Mouse (Mus musculus): ENCODE measurements at regions not wholly inside any gene's neighbourhood (a gene's known extent, or its start where the extent isn't known, plus 50 kb on each side); places are given as distances from the start of the nearest gene placed in this dataset.
A peak's percentile ranks its signal among the peaks of the same experiment; 100 is the strongest.

GRCm38 (mm10) chr9:100194604-100195444, 291.8 kb downstream of the Il20rb start:
- no peak for DNase-seq

GRCm38 (mm10) chr9:100194158-100194557, 292.4 kb downstream of the Il20rb start:
- no peak for DNase-seq

DNA sequence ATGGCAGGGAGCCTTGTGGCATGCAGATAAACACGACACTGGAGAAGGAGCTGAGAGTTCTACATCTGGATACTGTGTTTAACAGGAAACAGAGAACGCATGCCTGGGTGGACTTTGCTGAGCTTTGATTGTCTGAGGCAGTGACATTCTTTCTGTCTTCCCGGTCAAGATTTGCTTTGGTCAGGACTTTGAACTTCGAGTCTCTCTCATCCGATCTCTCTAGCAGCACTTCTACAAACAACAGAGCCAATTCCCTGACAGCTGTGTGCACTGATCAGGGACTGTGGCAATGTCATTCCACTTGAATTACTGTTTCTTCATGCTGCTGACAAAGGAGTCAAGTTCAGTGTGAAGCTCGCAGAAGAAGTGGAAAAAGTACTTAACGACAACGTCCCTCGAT, 302.5 kb downstream of the Il20rb start:
- peak; percentile 21 for DNase-seq

GRCm38 (mm10) chr9:100176291-100176690, 300.3 kb upstream of the Sox14 start:
- no peak for DNase-seq

- no peak for DNase-seq
Measured at GRCm38 (mm10) chr9:100166256-100166655, 290.3 kb upstream of the Sox14 start.

DNA sequence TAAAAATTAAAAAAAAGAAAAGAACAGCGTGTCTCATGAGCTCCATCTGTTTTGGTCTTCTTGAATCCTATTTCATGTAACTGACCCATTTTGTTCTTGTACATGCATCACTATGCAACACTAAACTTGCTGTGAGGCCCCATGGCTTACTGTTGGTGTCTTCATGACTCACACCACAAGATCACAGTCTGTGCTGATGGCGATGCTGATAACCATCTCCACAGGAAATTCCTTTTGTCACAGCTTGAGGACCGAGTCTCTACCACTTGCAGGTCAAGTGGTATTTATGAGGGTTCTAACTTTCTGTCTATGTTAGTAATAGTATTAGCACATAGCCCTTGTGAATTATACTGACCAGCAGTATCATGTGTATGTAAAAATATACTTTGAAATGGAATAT, 286.0 kb upstream of the Sox14 start:
- no peak for DNase-seq

All from kidney, adult 9 months (tissue).